Mouse (Mus musculus): ENCODE measurements around the gene Oat.

Gene Oat

DNA sequence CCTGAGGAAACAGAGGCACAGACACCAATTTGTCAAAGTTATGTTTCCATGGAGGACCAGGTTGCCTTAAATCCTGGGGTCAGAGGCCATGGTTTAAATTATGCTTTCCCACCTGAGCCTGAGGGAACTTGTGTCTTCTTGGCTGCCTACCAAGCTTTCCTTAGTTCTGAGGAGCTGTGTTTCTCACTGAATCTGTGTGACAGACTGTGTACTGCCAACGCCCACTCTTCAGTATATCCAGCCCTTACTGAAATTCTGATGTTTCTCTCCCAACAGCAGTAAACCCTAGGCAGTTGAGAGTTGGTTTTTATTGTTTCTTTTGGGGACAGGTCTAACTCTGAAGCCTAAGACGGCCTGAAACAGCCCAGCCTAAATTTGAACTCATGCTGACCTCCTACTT is 17.6 kb upstream of the Oat start:
- peak in 1 of 2 experiments; percentile 17 for DNase-seq (ENCODE audit: low spot score in 2 of 2)

DNA sequence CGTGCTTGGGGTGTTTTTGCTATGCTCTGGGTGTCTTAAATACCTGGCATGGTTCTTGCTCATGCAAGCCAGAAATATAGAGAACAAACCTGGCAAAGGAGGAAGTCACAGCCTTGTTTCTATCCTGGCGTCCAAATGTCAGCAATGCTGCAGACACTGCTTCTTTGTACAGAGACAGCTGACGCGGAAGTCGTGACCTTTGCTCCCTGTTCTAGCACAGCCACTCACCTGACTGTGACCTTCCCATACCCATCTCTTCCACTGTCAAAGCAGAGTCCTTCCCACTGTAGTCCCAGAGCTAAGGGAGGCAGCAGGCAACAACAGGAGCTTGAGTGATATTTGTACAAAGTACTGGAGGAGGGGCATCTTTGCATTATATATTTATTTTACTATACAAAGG is 13.4 kb upstream of the Oat start:
- no peak for DNase-seq (ENCODE audit: low spot score in 2 of 2)

DNA sequence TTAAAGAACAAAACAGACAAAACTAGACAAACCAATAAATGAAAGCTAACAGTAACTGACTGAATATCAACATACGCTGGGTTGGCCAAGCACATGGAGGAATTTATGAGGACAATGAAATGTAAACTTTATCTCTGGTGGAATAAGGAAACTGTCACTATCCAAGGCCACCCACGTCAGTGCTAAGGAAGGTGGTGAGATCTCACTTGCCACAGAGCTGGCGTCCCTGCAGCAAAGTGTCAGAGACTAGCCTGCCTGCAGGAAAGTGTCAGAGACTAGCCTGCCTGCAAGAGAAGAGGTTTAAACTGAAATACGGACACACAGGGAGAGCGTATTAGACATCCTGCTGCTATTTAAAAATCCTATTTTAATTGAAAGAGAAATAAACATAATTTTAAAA is 11.0 kb upstream of the Oat start:
- peak in 1 of 2 experiments; percentile 36 for DNase-seq (ENCODE audit: low spot score in 2 of 2)

DNA sequence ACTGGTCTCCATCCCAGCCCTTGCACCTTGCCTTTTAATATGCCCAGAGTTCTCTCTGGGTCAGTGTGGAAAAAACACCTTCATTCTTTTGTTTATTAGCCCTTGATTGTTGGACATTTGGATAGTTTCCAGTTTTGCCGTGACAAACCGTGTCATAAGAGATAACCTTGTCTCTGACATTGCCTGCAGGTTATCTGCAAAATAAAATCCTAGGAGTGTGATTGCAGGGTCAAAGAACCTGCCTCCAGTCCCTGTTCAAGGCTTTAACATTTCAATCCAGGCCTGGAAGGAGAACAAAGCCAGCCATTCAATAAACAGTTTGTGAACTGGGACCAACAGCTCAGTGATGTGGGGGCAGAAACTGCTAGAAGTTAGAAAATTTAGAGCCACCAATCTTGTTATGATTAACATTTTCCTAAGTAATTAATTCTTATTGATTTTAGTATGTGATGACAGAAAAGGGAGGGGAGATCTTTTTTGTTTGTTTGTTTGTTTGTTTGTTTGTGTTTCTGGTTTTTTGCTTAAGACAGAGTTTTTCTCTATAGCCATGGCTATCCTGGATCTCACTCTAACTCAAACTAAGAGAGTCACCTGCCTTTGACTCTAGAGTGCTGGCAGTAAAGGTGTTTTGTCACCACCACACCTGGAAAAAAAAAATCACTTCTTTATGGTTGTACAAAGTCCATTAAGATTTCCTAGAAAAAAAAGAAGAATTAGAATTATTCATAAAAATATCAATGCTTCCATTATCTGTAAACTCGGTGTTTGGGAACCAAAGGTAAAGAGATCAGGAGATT is 9.7 kb upstream of the Oat start:
- DNase-seq (ENCODE audit: low spot score in 2 of 2): no peak

DNA sequence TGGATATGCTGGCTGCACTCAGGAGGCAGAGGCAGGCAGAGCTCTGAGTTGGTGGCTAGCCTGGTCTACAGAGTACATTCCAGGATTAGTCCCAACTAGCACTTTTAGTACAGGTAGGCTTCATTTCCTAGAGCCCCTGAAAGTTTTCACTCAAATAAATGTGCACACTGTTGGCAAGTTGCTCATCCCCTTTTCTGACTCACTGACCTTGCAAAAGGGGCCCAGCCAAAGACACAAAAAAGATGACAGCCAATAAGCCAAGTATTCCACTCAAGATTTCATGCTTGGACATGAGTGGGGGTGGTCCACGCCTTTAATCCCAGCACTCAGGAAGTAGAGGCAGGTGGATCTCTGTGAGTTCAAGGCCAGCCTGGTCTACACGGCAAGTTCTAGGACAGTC is 5.2 kb upstream of the Oat start:
- DNase-seq (ENCODE audit: low spot score in 2 of 2): no peak

DNA sequence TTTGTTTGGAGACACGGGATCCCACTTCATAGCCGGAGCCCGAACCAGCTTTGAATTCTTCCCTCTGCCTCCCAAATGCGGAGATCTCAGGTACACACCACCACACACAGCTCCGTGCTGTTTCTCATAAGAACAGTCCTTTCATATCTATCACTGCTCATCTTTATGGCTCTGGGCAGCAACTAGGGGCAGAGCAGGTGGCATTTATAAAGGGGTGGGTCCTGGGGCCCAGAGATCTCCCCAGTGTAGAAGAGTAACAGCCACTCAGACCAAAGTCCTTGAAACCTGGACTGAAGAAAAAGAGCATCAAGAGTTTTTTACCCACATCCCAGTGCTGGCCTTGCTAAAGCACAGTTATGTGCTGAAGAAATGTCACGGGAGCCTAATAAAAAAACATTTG is 4.3 kb upstream of the Oat start:
- no peak for DNase-seq (ENCODE audit: low spot score in 2 of 2)

DNA sequence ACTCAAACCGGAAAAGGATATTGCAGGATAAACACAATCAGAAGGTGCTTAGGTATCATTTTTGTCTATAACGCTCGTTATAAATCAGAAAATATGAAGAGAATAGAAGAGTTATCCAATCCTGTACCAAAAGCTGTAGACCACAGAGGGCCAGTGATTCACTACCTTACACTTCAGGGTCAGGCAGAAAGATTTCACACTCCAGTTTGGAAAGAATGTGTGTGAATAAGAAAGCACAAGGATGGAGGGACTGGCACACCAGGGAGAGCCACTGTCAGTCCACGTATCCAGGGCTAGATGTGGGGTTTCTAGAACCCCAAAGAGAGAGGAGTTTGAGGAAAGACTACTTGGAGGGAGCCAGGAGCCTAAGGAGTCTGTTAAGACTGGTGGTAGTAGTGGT is 693 bp upstream of the Oat start:
- no peak for DNase-seq (ENCODE audit: low spot score in 2 of 2)

DNA sequence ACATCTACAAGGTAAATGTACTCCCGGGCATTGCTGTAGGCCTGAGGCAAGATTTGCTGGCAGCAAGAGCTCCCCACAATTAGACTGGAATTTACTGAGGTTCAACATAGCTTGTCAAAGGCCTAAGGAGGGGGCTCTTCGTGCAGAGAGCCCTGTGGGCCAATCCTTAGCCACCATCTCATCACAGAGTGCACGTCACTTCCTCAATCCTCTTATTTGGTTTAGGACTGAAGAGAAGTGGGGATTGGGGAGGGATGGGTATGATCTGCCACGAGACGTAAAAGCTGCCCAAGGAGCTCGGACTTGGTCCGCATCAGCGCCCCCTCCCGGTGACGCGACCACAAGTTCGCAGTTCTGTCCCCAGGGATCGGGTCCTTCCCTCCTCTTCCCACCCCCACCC is 575 bp downstream of the Oat start:
- DNase-seq (ENCODE audit: low spot score in 2 of 2): peak; percentile 79 to 86

DNA sequence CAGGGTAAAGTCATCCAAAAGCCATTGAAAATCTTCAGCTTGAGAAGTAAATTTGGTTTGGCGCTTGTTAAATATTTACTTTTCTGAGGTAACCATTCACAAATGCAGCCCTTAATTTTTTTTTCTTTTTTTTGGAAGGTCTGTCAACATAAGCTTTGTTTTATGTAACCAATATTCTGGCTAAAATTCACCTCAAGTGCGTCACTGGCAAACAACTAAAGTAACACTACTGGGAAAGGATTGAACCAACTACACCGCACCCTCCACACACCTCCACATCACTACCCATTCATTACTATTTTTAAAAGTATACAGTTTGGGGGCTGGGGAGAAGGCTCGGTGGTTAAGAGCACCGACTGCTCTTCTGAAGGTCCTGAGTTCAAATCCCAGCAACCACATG is 1.6 kb downstream of the Oat start:
- no peak for DNase-seq (ENCODE audit: low spot score in 2 of 2)

DNA sequence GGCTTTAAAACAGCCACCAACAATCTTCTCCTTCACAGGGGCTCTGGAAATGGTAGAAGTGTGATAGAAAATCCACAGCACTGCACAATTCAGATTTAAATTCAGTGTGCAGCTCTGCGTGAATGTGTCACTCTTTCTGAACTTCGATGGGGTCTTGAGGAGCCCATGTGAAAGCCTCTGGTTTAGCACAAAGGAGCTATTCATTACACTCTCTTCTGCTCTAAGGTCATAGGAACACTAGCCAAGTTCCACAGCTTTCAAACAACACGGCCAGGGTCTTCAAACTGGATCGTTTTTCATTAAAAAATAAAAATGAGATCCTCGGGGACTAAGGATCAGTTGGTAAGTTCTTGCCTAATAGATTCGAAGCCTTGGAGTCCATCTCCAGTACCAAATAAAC is 3.0 kb downstream of the Oat start:
- no peak for DNase-seq (ENCODE audit: low spot score in 2 of 2)

DNA sequence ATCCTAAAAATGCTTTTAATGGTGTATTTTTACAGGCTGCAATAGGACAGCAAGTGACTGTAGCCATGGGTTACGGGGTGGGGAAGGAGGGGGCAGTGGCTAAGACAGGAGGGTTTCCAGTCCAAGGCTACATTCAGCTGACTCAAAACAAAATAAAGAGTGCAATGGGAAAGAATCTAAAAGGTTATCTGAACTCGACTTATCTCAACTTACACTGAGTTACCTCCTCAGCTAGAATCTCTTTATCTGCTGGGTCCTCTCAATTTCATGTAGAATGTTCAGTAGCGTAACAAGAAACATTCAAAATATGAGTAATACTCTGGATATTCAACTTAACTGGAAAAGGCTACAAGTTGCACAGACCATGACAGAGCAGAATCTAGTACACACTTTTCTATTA is 3.5 kb downstream of the Oat start:
- DNase-seq (ENCODE audit: low spot score in 2 of 2): no peak

DNA sequence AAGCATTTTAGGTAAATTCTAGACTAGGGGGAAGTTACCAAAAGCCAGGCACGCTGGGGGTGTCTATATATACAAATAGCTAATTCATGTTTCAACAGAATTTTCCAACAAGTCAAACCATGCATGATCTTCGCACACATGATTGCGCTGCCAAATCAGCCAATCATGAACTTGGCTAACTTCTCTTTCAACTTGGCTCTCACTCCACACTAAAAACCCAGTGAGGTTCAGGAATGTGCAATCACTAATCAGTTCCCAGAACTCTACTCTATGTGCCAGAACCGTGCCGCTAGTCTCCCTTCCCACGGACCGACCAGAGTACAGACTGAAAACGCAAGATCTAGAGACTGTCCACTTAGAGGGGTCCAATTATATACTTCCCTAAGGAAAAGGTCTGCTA is 4.7 kb downstream of the Oat start:
- DNase-seq (ENCODE audit: low spot score in 2 of 2): no peak

DNA sequence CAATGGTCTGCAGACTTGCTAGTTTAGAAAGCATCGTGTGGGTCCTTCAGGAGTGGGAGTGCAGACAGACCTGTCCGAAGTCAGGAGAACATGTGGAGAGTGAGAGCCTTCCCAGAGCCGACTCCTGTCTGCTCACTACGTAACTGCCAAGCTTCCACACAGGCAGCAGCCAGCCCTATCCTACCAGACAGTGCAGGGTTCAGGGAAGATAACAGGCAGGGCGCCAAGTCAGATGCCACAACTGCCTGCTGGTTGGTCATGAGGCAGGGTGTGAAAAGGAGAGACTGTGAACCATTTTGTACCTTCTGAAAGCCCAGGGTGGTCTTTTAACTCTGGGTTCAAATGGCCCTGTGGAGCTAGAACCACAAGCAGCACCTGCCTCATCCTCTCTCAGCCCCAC is 6.1 kb downstream of the Oat start:
- no peak for DNase-seq (ENCODE audit: low spot score in 2 of 2)

DNA sequence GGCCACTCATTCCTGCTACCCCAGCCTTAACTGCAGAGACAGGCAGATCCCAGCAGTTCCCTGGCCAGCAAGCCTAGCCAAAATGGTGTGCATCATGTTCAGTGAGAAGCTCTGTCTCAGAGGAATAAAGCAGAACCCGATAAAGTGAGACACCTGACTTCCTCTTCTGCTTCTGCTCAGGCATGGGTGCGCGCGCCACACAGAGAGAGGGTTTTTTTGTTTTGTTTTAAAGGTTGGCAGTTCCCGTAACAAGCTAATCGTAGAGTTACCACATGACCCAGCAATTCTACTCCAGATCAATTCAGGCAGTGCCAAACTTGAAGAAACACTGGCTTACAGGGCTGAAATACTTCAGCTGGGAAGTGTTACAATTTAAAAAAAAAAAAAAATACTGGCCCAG is 7.4 kb downstream of the Oat start:
- peak in 1 of 2 experiments; percentile 19 for DNase-seq (ENCODE audit: low spot score in 2 of 2)

DNA sequence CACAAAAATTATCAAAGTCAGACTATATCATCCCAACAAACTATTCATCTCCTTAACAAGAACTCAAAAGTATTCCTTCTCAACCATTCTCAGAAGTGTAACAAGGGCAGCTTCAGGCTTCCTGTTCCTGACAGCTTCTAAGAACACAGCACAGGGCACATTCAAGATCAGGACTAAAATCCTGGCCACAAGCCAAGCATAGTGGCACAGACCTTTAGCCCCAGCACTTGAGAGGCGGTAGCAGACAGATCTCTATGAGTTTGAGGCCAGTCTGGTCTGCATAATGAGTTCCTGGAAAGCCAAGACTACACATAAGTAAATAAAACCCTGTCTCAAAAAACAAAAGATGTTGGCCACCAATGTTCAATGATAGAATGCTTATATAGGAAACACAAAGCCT is 10.4 kb downstream of the Oat start:
- DNase-seq (ENCODE audit: low spot score in 2 of 2): no peak

DNA sequence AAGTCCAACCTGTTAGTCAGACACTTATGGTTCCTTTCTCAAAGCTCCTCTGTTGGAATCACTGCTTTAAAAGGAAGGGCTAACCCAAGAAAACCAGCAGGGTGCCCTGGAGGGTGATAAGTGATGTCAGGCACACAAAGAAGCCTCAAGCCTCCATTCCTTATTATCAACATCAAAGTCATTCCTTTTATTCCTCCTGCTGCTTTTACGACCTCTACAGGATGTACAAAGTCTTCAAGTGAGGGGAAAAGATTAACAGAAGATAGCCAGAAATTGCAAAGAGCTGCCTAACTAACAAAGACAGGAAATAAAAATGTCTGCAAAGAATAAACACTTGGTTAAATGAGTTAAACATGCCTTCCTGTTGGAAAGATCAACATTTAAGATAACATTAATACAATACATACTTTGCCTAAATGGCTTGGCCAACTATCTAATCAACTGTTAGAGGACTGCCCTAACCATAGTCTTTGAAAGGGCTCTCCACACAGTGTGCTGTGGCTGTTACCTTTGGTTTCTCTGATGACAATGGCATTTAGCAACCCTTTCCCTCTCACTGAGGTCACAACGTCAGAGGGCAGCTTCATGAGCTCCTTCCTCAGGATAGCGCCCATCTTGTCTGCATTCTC is 16.9 kb downstream of the Oat start:
- no peak for DNase-seq (ENCODE audit: low spot score in 2 of 2)

DNA sequence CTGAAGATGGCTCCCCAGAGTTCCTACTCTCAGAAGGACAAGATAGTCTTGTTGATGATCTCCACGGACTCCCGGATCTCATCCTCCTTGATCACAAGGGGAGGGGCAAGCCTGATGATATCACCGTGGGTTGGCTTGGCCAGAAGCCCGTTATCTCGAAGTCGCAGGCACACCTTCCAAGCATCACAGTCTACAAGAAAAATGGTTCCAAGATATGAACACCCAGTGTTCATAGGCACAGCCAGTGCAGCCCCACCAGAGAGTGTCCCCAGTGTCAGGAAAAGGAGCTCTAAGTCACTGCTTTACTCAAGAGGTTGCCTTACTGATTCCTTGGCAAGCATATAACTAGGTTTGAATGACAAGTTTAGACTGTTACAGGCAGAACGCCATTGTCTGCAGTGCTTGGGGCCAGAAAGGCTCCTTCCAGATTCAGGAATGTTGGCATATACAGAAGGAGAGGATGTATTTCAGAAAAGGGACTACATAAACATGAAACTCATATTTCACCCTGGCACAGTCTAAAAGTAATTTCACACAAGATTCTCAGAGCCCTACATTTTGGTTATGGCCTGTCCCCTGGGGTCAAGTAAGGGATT is 18.0 kb downstream of the Oat start:
- no peak for DNase-seq (ENCODE audit: low spot score in 2 of 2)

DNA sequence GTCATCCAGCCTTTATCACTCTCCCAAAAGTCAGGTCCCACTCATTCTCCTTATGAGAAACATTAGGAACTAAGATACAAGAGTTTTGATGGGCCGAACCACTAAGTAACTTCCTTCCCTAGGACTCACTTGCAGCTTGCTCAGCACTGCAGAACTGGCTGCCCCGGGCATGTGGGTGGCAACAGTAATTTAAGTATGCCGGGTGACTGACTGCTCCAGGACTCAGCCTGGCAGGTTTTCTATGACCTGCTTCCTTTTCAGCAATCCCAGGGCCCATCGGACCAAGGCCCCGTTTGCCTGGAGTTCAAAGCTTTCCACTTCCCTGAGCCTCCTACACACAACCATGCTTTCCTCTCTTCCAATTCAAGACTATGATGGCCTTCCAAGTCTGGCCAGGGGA is 19.6 kb downstream of the Oat start:
- no peak for DNase-seq (ENCODE audit: low spot score in 2 of 2)

DNA sequence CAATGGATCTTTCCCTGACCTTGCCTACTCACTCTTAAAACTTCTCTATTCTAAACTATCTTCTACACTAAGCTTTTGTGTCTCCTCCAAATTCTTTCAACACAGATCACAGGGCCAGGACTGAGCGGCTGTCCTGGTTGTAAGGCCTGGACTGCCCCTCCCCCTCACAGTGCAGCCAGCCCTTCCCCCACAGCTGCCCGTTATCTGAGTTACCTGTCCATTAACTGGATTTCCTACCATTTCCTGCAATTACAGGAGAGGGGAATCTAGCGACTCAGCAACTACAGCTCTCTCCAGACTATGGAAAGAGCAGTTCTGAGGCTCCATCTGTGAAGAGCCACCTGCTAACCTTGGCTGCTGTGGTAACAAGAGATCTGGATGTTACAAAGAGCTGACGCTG is 20.3 kb downstream of the Oat start:
- DNase-seq (ENCODE audit: low spot score in 2 of 2): no peak

DNA sequence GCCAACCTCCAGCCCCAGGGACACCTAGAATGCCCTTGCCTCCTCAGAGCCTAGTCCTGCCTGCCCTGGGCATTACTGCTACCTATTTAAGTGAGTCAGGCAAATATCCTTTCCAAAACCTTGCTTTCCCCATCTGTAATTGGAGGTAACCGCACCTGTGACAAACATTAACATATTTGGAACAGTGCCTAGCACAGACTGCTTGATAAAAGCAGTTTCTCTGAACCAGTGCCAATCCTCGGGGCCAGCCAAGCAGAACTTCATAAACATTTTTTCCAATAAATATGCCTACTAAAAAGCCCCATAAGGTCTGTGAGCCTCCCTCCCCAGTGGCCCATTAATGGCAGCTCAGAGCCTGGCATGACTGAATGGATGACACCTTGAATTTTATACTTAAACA is 22.1 kb downstream of the Oat start:
- DNase-seq (ENCODE audit: low spot score in 2 of 2): no peak

DNA sequence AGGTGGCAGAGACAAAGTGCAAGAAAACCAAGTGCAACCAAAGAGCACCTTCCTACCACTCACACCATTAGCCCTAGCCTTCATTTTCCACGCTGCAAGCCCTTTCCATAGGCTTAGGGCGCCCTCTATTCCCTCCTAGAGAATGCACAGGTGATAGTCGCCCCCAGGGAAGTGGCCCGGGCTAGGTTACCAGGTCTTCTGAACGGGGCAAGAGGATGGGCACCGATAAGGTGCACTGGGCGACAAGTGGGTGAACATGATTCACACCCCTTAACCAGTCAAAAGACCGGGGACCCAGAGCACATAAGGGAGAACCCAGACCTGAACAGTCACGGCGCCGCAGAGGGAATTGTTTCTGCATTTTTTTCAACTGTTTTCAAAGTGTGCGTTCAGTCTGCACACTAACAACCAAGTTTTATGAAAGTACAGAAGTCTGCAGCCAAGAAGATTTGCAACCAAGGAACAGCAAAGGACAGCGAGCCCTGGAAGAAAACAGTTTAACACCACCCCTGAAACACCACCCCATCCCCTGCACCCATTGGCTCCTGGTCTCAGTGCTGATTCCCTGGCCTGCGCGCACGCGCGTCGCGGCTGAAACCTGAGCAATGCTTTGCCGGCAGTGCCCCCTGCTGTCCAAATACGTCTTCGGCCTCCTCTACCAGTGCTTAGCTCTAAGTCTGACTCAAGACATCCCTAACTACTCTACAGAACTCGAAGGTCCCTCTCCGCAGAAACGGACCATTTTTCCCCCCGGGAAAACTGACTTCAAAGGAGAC is 24.7 kb downstream of the Oat start:
- peak; percentile 98 for DNase-seq (ENCODE audit: low spot score in 2 of 2)

DNA sequence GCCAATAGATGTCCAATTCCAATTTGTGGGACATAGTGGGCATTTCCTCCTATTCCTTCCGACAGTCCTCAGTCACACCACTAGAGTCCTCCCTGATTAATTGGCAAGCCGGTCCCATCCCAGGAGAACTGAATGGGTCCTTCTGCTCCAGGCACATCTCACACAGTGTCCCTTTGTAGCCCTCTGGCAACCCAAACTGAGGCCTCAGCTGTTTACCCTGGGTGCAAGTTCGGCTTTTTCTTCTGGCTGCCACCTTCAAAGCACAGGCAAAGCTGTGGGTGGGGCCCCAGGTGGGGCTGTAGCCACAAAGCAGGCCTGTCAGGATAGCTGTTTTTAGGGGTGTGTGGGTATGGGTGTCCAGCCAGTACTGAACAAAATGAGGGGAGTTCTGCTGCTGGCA is 29.1 kb downstream of the Oat start:
- DNase-seq (ENCODE audit: low spot score in 2 of 2): no peak

DNA sequence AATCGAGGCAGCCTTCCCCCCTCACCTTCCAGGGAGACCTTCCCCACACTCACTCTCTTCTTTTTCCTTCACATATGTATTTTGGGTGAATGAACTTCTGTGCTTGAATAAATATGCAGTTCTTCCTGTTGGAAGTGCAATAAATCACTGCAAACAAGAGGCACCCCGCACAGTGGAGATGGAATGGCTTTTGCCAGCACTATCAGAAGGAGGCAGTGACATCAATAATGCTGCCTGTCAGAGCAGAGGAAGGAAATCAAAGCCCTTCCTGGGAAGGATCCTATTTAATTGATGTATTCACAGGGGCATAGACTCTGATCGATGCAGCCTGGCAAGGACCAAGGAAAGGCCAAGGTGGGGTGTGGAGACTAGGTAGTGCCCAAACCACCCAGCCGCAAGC is 33.8 kb downstream of the Oat start:
- DNase-seq (ENCODE audit: low spot score in 2 of 2): no peak
